Mouse (Mus musculus) layer of hippocampus, adult 6 months (tissue): Measurements from ENCODE around the gene Iqcn. TPM values are rescaled to one million over a fixed set of nuclear protein-coding genes. Genes with fewer than 3 reads are reported as not detected.

ENCODE experiments used
- long read RNA-seq, 2 experiments: library from polyadenylated mRNA; unstranded; transcript quantifications; one replicate each; pipeline ENCODE4 v2.0.0; 2019 to 2020
- polyA plus RNA-seq: library from polyadenylated mRNA; unstranded; fragments of <200 nt; fragmentation: Nextera tagmentation; gene quantifications from 2 replicates; pipeline ENCODE4 v1.2.3, GENCODE M21; 2021

Gene Iqcn
- 0.05 TPM in 1 of 2 replicates, not detected in the other for polyA plus RNA-seq
- long read RNA-seq, experiment 1 = 0 reads
- long read RNA-seq, experiment 2 = 0 reads

GRCm38 (mm10) chr8:70703287-70703686, at the start of gene Iqcn:
TSS of gene Iqcn (plus strand) at chr8:70703457.

GRCm38 (mm10) chr8:70660273-70660725, 43.0 kb upstream of the Iqcn start, which contains the start of gene Pgpep1:
TSS of gene Pgpep1 (minus strand) at chr8:70660388.

GRCm38 (mm10) chr8:70673079-70673856, 30.0 kb upstream of the Iqcn start, which contains the start of gene Lsm4:
TSS of gene Lsm4 (plus strand) at chr8:70673248.

GRCm38 (mm10) chr8:70698310-70699109, 4.7 kb upstream of the Iqcn start, which contains the start of gene Jund:
TSS of gene Jund (plus strand) at chr8:70698949.

GRCm38 (mm10) chr8:70718297-70718696, 15.0 kb downstream of the Iqcn start, which contains the start of gene Gm3336:
TSS of gene Gm3336 (plus strand) at chr8:70718543.

GRCm38 (mm10) chr8:70723486-70724210, 20.4 kb downstream of the Iqcn start, which contains the start of gene Pde4c:
TSS of gene Pde4c (plus strand) at chr8:70723720.

GRCm38 (mm10) chr8:70754043-70754870, 51.0 kb downstream of the Iqcn start, which contains the start of gene Rab3a:
TSS of gene Rab3a (plus strand) at chr8:70754679.

GRCm38 (mm10) chr8:70760775-70761406, 57.6 kb downstream of the Iqcn start, which contains the start of gene Mpv17l2:
TSS of gene Mpv17l2 (minus strand) at chr8:70760946.

Other genes with a start within 250 kb of the Iqcn start
- 38.9 and 40.2 TPM in 2 replicates for gene Klhl26, start 226.5 kb upstream of the Iqcn start, polyA plus RNA-seq
- 591 and 736 TPM in 2 replicates for gene Tmem59l, start 216.1 kb upstream of the Iqcn start, polyA plus RNA-seq
- gene Crlf1, start 210.3 kb upstream of the Iqcn start, polyA plus RNA-seq = 9.9 and 12.1 TPM in 2 replicates
- 265 and 282 TPM in 2 replicates for gene Rex1bd, start 196.7 kb upstream of the Iqcn start, polyA plus RNA-seq
- 5,013 and 5,525 TPM in 2 replicates for gene Uba52, start 192.7 kb upstream of the Iqcn start, polyA plus RNA-seq
- 325 and 337 TPM in 2 replicates for gene Fkbp8, start 175.7 kb upstream of the Iqcn start, polyA plus RNA-seq
- 62.6 and 69.8 TPM in 2 replicates for gene Kxd1, start 175.5 kb upstream of the Iqcn start, polyA plus RNA-seq
- gene Ell, start 164.0 kb upstream of the Iqcn start, polyA plus RNA-seq = 5.2 and 5.7 TPM in 2 replicates
- 35.8 and 42.8 TPM in 2 replicates for gene Isyna1, start 109.1 kb upstream of the Iqcn start, polyA plus RNA-seq
- gene Ssbp4, start 94.6 kb upstream of the Iqcn start, polyA plus RNA-seq = 134 and 161 TPM in 2 replicates
- gene Lrrc25, start 87.3 kb upstream of the Iqcn start, polyA plus RNA-seq = 0.85 and 1.1 TPM in 2 replicates
- 0.84 TPM in 1 of 2 replicates, not detected in the other for gene Gdf15, start 71.0 kb upstream of the Iqcn start, polyA plus RNA-seq
- 16.0 and 19.4 TPM in 2 replicates for gene Pgpep1, start 43.1 kb upstream of the Iqcn start, polyA plus RNA-seq
- 247 and 266 TPM in 2 replicates for gene Lsm4, start 30.2 kb upstream of the Iqcn start, polyA plus RNA-seq
- 6.2 and 8.7 TPM in 2 replicates for gene Jund, start 4.5 kb upstream of the Iqcn start, polyA plus RNA-seq
- gene Gm3336, start 15.1 kb downstream of the Iqcn start, polyA plus RNA-seq = not detected in 2 replicates
- gene Pde4c, start 20.3 kb downstream of the Iqcn start, polyA plus RNA-seq = 0.05 and 0.30 TPM in 2 replicates
- gene Rab3a, start 51.2 kb downstream of the Iqcn start, polyA plus RNA-seq = 868 and 977 TPM in 2 replicates
- gene Mpv17l2, start 57.5 kb downstream of the Iqcn start, polyA plus RNA-seq = 115 and 124 TPM in 2 replicates
- gene Pik3r2, start 73.3 kb downstream of the Iqcn start, polyA plus RNA-seq = 97.6 and 107 TPM in 2 replicates
- 109 and 146 TPM in 2 replicates for gene Mast3, start 101.6 kb downstream of the Iqcn start, polyA plus RNA-seq
- 0.10 and 0.21 TPM in 2 replicates for gene Il12rb1, start 105.0 kb downstream of the Iqcn start, polyA plus RNA-seq
- 8.8 and 12.2 TPM in 2 replicates for gene Arrdc2, start 136.3 kb downstream of the Iqcn start, polyA plus RNA-seq
- gene Kcnn1, start 159.8 kb downstream of the Iqcn start, polyA plus RNA-seq = 8.6 and 9.3 TPM in 2 replicates
- 128 and 139 TPM in 2 replicates for gene Ccdc124, start 170.5 kb downstream of the Iqcn start, polyA plus RNA-seq
- gene Slc5a5, start 189.3 kb downstream of the Iqcn start, polyA plus RNA-seq = 18.6 and 19.7 TPM in 2 replicates
- 2,904 and 3,318 TPM in 2 replicates for gene Rpl18a, start 194.0 kb downstream of the Iqcn start, polyA plus RNA-seq
- 29.0 and 30.2 TPM in 2 replicates for gene Map1s, start 202.5 kb downstream of the Iqcn start, polyA plus RNA-seq